Mouse (Mus musculus) limb, embryonic 14.5 days (tissue): ENCODE measurements around the gene Sobp. TPM values are rescaled to one million over a fixed set of nuclear protein-coding genes. Genes with fewer than 3 reads are reported as not detected.

Experiments used
- ATAC-seq: fragments of 200-750 bp; cut with Nextera tagmentation; 2 replicates; pipeline ENCODE4 v1.8.0; 2017; ENCODE audit warnings: low read depth, moderate number of reproducible peaks, moderate TSS enrichment; ENCODE audit not compliant: low FRiP score
- DNase-seq: peaks from one replicate; pipeline ENCODE4 v3.0.0-alpha.2; 2015; ENCODE audit warnings: low spot score
- H3K27ac ChIP-seq: fragments of 300-500 bp; sonication (generic); replicated peaks from 2 replicates; pipeline ENCODE4 v1.5.1; 2014; ENCODE audit warnings: low read depth, mild to moderate bottlenecking, low read length, moderate library complexity, mixed read lengths
- H3K27me3 ChIP-seq: fragments of 300-500 bp; sonication (generic); 2 replicates; pipeline ENCODE4 v1.6.1; 2014; ENCODE audit warnings: low read length, mixed read lengths; ENCODE audit not compliant: control insufficient read depth, insufficient read depth
- H3K36me3 ChIP-seq: fragments of 300-500 bp; sonication (generic); 2 replicates; pipeline ENCODE4 v1.6.1; 2014; ENCODE audit warnings: mild to moderate bottlenecking, low read length, moderate library complexity, mixed read lengths; ENCODE audit not compliant: control insufficient read depth, insufficient read depth
- H3K4me1 ChIP-seq: fragments of 300-500 bp; sonication (generic); 2 replicates; pipeline ENCODE4 v1.6.1; 2014; ENCODE audit warnings: antibody characterized with exemption, low read length, mixed read lengths; ENCODE audit not compliant: control insufficient read depth, insufficient read depth
- H3K4me2 ChIP-seq: fragments of 300-500 bp; sonication (generic); replicated peaks from 2 replicates; pipeline ENCODE4 v1.6.1; 2014; ENCODE audit warnings: low read depth, mild to moderate bottlenecking, low read length, moderate library complexity; ENCODE audit not compliant: severe bottlenecking
- H3K4me3 ChIP-seq: fragments of 300-500 bp; sonication (generic); replicated peaks from 2 replicates; pipeline ENCODE4 v1.5.1; 2014; ENCODE audit warnings: low read length
- H3K9ac ChIP-seq: fragments of 300-500 bp; sonication (generic); 2 replicates; pipeline ENCODE4 v1.6.1; 2014; ENCODE audit warnings: mild to moderate bottlenecking, low read depth, low read length, moderate library complexity; ENCODE audit not compliant: severe bottlenecking
- H3K9me3 ChIP-seq: fragments of 300-500 bp; sonication (generic); 2 replicates; pipeline ENCODE4 v1.6.1; 2016; ENCODE audit warnings: low read length; ENCODE audit not compliant: control insufficient read depth
- POLR2A ChIP-seq: fragments of 200-500 bp; IDR thresholded peaks from 2 replicates; pipeline ENCODE4 v1.8.0; 2012; ENCODE audit warnings: inconsistent platforms, mild to moderate bottlenecking, moderate library complexity, borderline replicate concordance; ENCODE audit not compliant: insufficient read depth, insufficient read length; ENCODE audit errors: extremely low read depth
- WGBS: fragments of 180-500 bp; shearing (Covaris S2); extraction: QIAGEN DNeasy Blood & Tissue Kit; methylation state at CpG from one replicate; pipeline ENCODE4 v1.1.7; 2014; 5-methylcytosine and 5-hydroxymethylcytosine counted together
- polyA plus RNA-seq, 2 experiments: library from polyadenylated mRNA; depleted of rRNA in 1 of 2; stranded (reverse) in 1 of 2; unstranded in 1 of 2; fragments of >200 nt; fragmentation: Nextera tagmentation in 1 of 2; extraction: Ambion mirVana in 1 of 2; gene quantifications; 2 replicates each; pipeline versions ENCODE4 v1.2.1 to v1.2.3; 2012 to 2014

Sobp gene
- polyA plus RNA-seq, 2 experiments: 4.9 to 6.2 TPM

DNA sequence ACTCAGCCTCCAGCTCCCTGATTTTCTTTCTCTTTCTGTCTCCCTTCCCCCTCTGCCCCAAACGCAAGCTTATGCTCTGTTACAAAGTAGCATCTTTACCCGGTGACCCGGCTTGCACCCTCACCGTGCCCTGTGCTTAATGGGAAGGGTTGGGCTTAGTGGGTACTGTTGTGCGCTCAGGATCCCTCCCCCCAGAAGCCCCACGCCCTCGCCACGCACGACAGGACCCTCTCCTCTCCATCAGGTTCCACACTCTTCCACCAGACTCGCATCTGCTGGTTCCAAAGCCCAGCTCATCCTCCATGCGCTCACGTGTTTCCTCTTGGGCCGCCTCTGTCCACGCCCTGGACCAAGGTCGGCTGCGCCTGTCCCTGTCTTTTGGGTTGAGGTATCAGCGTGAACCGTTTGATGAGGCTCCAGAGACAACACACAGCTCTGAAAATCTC lies 849 bp upstream of the Sobp start:
- DNase-seq (no peak), ATAC-seq (no peak)
- Histone ChIP-seq H3K27ac (no peak overlapping the region), H3K4me3 (peak overlapping the region; percentile 83), H3K9me3 (no peaks in the 10 kb centered on the region), H3K9ac (peak overlapping the region; percentile 79), H3K27me3 (0 out of 2 replicates have a peak, but pooled peaks cover 20% of the 10 kb centered on the region), H3K4me2 (peak overlapping the region; percentile 71), H3K36me3 (no peaks in the 10 kb centered on the region), H3K4me1 (peaks cover 18% of the 10 kb centered on the region)
- TF ChIP-seq POLR2A: no peak
- 2% methylated on average over 18 of the region's 18 CpGs for WGBS

DNA sequence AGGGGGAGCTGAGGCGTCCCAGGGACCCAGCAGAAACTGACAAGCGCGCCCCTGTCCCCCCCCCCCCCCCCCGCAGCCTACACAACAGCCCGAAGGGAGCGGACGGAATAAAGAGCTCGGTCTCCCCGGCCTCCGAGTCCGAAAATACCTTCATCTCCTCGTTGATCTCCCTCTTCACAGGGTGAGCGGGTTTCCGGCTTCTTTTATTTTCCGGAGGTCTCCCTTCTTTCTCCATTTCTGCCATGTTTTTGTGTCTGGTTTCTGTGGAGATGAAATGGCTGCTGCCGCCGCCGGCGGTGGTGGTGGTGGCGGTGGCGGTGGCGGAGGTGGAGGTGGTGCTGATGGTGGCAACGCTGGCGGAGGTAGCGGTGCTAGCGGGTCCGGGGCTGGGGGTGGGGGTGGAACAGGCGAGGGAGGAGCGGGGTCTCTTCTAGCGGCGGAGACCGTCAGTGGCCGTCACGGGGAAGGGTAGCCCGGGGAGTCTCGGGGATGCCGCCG lies 453 bp downstream of the Sobp start:
- Histone ChIP-seq H3K4me2 (peak overlapping the region; percentile 71), H3K27me3 (0 out of 2 replicates have a peak, but pooled peaks cover 17% of the 10 kb centered on the region), H3K4me1 (peaks cover 25% of the 10 kb centered on the region), H3K9ac (peak overlapping the region; percentile 79), H3K36me3 (no peaks in the 10 kb centered on the region), H3K4me3 (peak overlapping the region; percentile 83), H3K9me3 (no peaks in the 10 kb centered on the region), H3K27ac (peak overlapping the region; percentile 86)
- DNase-seq (no peak), ATAC-seq (peak; percentile 17)
- 2% methylated on average over 22 of the region's 38 CpGs for WGBS
- TF ChIP-seq POLR2A: no peak

DNA sequence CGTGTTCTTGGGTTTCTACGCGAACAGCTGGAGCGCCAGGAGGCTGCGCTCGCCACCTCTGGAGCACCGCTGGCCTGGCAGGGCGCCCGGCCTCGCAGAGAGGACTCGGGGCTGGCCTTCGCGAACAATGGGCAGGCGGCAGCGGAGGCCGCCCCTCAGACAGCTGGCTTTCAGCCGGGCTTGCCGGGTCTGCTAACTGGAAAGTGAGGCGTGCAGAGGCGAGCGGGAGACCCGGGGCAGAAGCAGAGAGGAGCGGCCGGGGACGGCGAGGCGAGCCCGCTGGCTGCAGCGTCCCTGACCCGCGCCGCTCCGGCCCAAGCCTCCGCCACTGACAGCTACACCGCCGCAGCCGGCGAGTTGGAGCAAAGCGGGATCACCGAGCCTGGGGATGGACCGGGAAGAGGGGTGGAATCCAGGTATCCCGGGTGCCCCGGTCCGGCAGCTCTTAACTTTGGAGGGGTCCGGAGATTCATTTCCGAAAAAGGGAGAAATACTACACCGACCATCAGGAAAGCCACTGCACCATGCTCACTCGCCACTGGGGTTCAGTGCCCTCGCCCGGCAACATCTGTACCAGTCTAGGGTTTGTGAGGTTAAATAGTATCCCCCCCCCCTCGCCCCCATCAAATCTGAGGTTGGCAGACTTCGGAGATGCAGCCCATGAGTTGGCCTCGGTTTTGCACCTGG lies 1.0 kb downstream of the Sobp start:
- H3K27ac ChIP-seq: peak overlapping the region; percentile 86

DNA sequence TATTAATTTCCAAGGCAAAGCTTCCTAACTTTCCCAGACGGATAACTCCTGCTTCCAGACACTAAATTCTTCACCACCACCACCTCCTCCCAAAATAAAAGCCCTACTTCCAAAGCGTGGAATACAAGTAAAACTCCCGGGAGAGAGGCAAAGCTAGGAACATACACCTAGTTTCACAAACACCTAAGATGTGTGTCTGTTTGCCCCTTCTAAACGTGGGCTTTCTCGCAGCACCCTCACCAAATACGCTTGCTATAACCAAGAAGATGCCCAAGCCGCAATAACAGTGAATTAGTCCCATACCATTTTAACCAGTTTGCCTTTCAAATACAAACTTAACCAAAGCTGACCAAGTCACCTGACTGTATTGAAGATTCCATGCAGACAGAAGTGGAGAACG lies 1.8 kb downstream of the Sobp start:
- DNase-seq (no peak), ATAC-seq (no peak)
- H3K4me3 ChIP-seq: peak overlapping the region; percentile 83
- no peaks in the 10 kb centered on the region for H3K9me3 ChIP-seq
- H3K9ac ChIP-seq: no peak overlapping the region; the same call in 1 of the 2 replicates
- peaks cover 30% of the 10 kb centered on the region for H3K4me1 ChIP-seq
- peak overlapping the region; percentile 71 for H3K4me2 ChIP-seq
- no peak overlapping the region for H3K27ac ChIP-seq
- TF ChIP-seq POLR2A: no peak
- H3K36me3 ChIP-seq: no peaks in the 10 kb centered on the region
- 2% methylated on average over 8 of the region's 8 CpGs for WGBS
- H3K27me3 ChIP-seq: 0 out of 2 replicates have a peak, but pooled peaks cover 17% of the 10 kb centered on the region

More for the DNA sequence above, 1.0 kb downstream of the Sobp start:
- Histone ChIP-seq H3K27me3 (0 out of 2 replicates have a peak, but pooled peaks cover 17% of the 10 kb centered on the region), H3K9ac (peak overlapping the region; percentile 79), H3K9me3 (no peaks in the 10 kb centered on the region), H3K4me1 (peaks cover 25% of the 10 kb centered on the region), H3K36me3 (no peaks in the 10 kb centered on the region), H3K4me2 (peak overlapping the region; percentile 71), H3K4me3 (peak overlapping the region; percentile 83)
- peak; percentile 20; the same call in 1 of the 2 replicates for ATAC-seq
- WGBS: under 1% methylated on average over 48 of the region's 53 CpGs
- no peak for TF ChIP-seq POLR2A
- DNase-seq: peak; percentile 80

DNA sequence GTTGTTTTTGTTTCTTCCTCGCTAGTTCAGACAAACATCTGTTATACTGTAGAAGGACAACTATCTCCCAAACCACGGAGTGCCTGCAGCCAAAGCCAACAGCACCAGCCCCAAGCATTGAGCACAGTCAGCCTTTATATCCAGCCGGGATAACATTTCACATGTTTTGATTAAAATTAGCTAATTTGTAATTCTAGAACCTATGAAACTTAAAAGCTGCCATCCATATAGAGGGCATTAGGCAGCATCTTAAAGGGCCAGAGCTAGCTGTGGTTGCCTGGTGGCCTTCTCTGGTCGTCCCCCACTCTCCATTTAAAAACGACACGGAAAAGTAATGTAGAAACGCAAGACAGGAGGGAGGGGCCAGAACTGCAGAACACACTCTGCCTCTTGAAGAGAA lies 2.3 kb downstream of the Sobp start:
- Histone ChIP-seq H3K27me3 (0 out of 2 replicates have a peak, but pooled peaks cover 17% of the 10 kb centered on the region), H3K4me3 (peak overlapping the region; percentile 83), H3K27ac (no peak overlapping the region; the same call in 1 of the 2 replicates), H3K4me2 (peak overlapping the region; percentile 71), H3K4me1 (peaks cover 32% of the 10 kb centered on the region), H3K36me3 (no peaks in the 10 kb centered on the region), H3K9me3 (no peaks in the 10 kb centered on the region), H3K9ac (no peak overlapping the region)
- no peak for TF ChIP-seq POLR2A
- 3% methylated on average over 7 of the region's 7 CpGs for WGBS
- peak; percentile 15 for DNase-seq
- no peak for ATAC-seq
